Mouse (Mus musculus): ENCODE measurements around the gene Spink8.
A peak's percentile ranks its signal among the peaks of the same experiment; 100 is the strongest.
"Not testable (repeated sequence)": the region's sequence is repeated elsewhere in the genome, so short reads cannot be mapped to it uniquely, and the experiment has no call there.

Spink8 gene

DNA sequence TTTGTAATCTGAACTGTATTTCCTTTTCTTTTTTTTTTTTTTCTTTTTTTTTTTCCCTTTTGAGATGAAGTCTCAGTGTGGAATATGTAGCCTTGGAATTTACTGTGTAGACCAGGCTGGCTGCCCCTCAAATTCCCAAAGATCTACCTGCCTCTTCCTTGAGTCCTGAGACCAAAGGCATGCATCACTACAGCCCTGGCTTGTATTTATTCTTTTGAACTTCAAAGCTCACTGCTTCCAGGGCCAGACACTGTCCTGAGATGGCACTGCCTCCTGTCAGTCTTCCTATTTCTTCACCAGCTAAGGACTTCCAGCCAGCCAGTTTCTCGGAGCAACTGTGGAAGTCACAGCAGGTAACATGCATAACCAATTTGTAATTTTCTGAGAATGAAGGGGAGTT lies at the start of gene Spink8:
TSS of gene Spink8 (plus strand) at position 301 of the 400 bp plus-strand sequence.
- DNase-seq (ENCODE audit: extremely low read depth, insufficient read length, low spot score) = no peak

DNA sequence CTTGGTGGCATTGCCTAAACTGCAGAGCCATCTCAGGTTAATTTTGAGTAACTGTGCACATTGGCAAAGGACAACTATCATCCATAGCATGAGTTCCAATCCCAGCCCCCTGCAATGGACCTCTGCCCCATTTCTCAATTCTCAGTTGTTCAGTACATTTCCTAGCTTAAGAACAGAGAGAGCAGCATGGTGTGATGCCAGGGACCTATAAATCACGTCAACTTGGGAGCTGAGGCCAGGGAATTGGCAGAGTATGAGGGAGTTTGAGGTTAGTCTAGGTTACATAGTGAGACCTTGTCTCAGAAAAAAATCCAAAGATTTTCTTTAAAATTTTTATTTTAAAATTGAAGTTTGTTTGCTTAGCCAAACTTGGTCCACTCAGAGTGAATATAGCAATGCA lies 45.2 kb upstream of the Spink8 start:
- DNase-seq (ENCODE audit: extremely low read depth, insufficient read length, low spot score) = not testable (repeated sequence)

DNA sequence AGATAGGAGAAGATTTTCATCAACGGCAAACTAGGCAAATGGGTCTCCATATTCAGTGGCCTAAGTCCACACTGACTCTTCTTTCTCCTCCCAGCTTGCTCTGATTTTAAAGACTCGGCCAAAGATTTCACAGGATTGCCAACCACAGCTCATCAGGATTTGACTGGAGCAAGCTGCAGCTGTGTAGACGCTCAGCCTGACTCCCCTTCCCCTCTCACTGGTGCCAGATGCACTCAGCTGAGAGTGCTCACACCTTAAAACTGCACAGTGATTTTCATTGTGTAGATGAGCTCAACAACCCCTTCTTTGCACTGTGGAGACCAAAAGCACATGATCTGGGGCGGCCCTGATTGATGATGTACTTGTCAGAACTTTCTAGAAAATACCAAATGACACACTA lies 21.5 kb upstream of the Spink8 start, which contains the start of gene Fbxw27:
TSS of gene Fbxw27 (minus strand) at position 101 of the 400 bp plus-strand sequence.
- not testable (repeated sequence) for DNase-seq (ENCODE audit: extremely low read depth, insufficient read length, low spot score)

DNA sequence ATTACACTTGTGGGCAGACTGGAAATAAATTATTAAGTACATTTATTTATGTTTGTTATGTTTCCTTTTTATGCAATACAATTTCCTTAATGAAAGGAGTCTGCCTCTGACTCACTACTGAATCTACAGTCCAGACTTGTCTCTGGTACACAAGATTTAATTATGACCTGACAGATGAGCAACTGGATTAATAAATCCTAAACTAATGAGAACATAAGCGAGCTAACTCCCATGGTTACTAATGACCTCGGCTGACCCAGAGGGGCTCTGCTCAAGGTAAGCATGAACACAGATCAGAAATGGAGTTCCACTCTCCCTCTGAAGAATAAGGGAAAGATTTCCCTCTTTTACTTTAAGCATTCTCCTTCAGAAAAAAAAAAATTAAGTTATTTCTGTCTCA lies 16.9 kb upstream of the Spink8 start:
- DNase-seq (ENCODE audit: extremely low read depth, insufficient read length, low spot score) = no peak

DNA sequence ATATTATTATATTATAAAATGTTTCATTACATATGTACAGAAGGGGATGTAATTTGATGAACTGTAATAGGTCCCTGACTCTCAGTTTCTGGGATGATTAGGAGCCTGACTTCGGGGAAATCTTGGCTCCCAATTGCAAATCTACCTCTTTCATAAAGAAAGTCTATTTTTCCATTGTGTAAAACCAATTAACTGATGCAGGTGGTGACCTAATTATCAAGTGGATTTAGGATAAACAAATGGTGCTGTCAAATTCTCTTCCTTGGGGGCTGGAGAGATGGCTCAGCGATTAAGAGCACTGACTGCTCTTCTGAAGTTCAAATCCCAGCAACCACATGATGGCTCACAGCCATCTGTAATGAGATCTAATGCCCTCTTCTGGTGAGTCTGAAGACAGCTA lies 16.3 kb upstream of the Spink8 start:
- no peak for DNase-seq (ENCODE audit: extremely low read depth, insufficient read length, low spot score)

DNA sequence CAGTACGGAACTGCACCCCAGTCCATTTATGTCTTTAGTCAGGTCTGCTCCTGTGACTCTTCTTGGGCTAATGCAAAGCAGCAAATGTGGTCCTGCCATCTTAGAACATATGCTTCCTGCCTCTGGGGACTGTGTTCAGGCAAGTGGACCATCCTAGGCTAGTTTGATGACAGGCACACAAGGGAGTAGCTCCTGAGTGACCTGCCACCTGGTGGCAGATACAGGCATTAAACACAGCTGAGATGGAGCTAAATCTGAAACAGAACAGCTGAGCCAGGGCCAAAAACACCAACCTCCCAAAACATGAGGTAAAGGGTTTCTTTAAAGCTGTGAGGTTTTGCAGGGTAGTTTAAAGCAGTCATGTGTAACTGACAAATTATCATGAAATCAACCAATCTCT lies 14.0 kb upstream of the Spink8 start:
- no peak for DNase-seq (ENCODE audit: extremely low read depth, insufficient read length, low spot score)

DNA sequence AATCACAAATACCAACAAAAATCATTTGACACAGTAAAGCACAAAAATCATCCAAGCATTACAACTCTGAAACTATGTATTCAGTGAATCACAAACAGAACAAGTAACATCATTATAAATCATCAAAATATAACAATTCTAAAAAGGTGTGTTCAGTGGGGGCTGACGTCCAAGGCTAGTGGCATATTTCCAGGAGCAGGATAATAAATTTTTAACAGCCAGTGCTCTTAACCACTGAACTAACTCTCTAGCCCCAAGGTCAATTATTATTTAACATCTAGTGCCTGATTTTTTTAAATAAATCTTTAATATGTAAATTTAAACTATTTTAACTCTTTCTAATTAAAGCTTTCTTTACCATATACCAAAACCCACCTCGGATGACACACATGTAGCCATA lies 6.5 kb upstream of the Spink8 start:
- DNase-seq (ENCODE audit: extremely low read depth, insufficient read length, low spot score) = not testable (repeated sequence)

DNA sequence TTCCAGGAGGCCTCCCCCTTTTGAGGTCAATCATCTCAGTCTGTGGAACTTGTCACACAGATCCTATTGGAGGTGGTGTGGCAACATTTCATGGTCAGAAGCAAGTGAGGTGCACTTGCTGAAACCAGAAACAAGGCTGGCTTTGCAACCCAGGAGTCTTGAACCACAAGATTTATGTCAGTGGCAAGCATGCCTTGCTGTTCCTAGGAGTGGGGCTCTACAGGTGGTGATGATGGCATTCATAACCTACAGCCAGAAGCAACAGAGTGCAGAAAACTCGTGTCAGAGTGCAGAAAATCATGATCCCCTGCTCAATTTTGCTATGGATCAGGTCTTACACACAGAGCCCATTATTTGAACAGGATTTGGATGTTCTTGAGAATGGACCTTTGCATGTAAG lies 5.8 kb upstream of the Spink8 start:
- no peak for DNase-seq (ENCODE audit: extremely low read depth, insufficient read length, low spot score)

DNA sequence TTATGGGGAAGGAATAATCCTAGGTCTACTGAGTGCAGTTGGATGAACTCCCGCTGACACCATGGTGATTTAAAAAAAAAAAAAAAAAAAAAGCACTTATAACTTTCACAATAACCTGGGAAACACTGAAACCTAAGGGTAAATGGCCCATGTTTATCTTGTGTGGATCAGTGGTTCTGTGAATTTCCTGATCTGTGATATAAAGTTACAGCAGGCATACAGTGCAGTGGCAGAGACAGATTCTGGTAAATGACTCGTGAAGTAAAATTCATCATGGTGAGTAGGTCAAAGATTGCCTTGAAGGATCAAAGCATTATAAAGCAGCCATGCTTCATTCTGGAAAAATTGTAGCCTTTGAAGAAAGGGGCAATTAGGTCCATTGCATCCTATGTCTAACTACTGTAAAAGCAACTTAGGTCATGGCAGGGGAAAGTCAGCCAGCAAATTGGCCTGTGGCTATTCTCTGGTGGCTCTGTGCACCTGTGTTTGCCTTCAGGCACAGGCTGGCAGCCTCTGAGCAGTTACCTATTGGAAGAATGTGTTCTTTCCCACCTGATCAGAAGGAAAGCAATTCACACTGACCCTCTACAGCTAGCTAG lies 5.3 kb upstream of the Spink8 start:
- no peak for DNase-seq (ENCODE audit: extremely low read depth, insufficient read length, low spot score)

DNA sequence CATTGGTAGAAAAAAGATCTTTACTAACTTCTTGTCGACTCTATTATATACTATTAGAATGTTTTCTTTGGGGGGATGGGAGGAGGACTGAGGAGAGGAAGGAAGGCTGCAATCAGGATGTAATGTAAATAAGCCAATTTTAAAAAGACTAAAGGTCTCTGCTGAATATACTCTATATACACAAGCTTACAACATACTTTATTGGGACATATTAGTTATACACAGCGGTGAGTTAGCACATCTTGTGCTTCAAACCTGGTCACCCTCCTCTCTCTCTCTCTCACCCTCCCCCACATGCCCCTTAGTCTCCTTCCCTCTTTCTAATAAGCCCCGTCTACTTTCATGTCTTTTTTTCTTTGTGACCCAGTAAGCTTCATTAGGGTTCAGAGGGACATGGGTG lies 4.2 kb upstream of the Spink8 start:
- DNase-seq (ENCODE audit: extremely low read depth, insufficient read length, low spot score) = no peak

DNA sequence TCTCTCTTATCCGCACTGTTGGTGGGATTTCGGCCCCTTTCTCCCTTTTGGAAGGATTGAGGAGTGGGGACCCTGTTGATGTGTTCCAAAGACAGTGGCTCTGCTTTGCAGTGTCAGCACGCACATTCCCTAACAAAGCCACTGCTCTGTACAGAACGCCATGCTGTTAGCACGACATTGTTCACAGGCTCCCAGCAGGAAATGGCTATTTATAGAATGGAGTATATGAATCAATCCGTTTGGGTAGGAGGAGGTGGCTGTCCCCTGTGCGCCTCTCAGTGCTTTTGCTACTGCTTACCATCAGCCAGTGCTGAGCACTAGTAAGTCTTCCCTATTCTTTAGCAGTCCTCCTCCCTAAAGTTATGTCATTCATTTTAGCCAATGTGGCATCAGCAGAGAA lies 1.3 kb downstream of the Spink8 start:
- DNase-seq (ENCODE audit: extremely low read depth, insufficient read length, low spot score) = no peak

DNA sequence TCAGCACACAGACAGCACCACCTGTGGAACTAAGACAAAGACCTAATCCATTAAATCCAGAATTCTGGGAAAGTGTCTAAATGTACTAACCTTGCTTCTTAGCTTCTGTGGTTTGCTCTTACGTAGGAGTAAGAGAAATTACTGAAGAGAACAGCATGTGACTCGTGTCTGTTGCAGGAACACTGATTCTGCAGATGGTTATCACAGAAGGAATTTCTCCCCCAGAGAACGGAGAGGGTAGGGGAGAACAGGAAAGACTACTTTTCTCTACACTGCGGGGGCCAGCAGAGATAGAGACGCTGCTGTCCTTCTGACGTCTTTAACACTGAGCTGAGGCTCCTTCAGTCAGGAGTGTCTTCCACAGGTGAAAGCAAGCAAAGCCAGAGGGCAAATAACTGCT lies 4.3 kb downstream of the Spink8 start:
- no peak for DNase-seq (ENCODE audit: extremely low read depth, insufficient read length, low spot score)

DNA sequence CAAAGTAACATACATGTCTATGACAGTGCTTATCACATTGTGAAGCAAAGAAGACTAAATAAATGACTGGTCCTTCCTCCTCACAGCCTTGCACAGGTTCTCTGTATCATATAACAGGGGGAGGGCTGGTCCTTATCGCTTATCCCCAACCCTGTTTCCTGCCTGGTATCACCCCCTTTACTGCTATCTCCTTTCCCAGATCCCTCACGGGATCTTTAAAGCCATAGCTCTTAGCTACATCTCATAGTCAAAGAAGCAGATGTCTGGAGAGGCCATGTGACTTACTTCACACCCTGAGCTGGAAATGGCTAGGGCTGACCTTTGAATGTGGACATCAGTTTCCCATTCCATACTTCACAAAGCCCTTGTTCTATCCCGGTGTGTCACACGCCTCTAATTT lies 13.7 kb downstream of the Spink8 start:
- DNase-seq (ENCODE audit: extremely low read depth, insufficient read length, low spot score) = no peak

DNA sequence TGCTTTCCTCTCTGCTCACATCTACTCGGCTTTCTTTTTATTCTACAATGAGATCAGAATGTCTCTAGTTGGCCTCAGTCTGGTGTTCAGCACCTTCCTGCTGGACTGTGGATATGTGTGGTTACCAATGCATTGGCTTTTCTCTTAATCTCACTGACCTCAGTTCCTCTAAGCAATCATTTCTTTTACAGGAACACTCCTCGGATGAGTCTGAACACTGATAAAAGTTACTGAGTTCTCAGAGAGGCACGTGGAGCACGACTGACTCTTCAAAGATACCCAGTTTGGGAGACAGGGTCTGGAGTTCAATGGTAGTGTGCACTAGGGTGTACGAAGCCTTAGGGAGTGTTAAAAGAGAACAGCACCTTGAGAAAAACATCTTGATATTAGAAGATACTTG lies 14.1 kb downstream of the Spink8 start:
- DNase-seq (ENCODE audit: extremely low read depth, insufficient read length, low spot score) = no peak

DNA sequence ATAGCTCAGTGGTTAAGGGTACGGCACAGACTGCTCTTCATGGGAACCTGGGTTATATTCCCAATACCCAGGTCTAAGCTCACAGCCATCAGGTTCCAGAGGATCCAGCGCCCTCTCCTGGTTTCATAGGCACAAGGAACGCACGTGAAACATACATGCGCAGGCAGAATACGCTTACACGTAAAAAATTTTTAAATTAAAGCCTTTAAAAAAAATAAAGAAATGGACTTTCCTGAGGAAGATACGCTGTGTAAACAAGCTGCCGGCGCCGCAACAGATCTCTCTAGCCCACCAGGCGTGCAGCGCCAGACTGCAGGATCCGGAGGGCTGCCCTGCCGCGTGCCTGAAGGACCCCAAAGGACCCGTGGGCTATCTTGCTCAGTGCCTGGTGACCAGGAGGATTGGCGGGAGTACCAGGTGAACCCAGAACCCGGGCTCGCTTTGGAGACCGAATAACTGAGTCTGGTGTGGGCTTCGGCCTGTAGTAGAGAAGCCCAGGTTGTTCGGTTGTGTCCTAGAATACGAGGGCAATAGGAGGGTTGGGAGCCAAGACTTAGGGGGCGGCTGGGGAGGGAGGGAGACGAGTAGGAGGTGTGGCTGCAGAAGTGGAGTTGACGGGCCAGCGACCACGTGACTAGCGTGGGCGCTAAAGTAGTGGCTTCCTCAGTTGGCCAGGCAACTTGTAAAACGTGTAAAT lies 20.5 kb downstream of the Spink8 start, which contains the start of gene Nme6:
TSS of gene Nme6 (plus strand) at position 359 of the 697 bp plus-strand sequence.
- peak; percentile 87 for DNase-seq (ENCODE audit: extremely low read depth, insufficient read length, low spot score)

DNA sequence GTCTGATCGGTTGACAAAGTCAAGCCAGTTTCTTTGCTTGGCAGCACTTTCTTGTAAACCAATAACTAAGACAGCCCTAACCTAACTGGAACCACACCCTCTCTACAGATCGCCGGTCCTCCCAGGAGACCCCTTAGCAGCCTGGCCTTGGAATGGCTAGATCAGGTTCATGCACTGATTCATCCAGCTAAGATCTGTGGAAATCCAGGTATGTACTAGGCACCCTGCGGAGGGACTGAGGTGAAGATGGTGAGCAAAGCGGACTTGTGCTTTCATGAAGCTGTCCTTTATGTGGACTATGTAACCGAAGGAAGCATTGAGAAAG lies 21.0 kb downstream of the Spink8 start:
- DNase-seq (ENCODE audit: extremely low read depth, insufficient read length, low spot score) = no peak

DNA sequence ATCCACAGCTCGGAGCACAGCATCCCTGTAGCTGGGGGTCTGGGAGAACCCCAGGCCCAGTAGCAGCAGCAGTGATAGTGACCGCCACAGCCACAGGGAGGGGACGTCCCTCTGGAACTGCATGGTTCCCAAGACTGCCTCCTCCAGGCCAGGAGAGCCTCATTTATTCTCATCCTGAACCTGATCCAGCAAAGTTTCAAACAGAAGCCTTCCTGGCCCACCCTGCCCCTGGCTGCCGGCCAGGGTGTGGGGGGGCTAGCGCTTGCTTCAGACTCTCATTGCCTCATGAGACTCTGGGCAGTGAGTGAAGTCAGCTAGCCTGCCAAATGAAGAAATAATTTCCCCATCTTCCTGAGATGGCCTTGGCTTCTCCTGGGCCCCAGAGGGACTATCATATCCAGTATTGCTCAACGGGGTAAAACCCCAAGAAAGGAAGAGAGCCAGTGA lies 37.3 kb downstream of the Spink8 start, which contains the start of gene Camp:
TSS of gene Camp (minus strand) at position 306 of the 447 bp plus-strand sequence.
- peak; percentile 61 for DNase-seq (ENCODE audit: extremely low read depth, insufficient read length, low spot score)

DNA sequence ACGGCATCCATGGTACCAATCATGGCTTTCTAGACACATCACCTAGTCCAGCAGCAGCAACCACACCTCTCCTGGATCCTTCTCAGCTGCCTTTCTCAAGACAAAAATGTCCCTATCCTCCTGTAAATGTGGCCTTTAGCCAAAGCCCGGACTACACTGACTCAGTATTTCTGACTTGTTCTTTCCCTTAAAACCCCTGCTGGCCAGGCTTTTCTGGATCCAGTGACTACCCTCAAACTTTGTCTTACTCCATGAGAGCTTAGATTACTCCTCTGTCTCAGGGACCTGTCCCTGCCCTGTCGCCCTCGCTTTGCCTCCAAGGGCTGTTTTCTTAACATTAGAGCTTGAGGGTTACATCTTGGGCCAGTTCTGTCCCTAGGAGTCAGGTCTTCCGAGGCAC lies 38.0 kb downstream of the Spink8 start:
- DNase-seq (ENCODE audit: extremely low read depth, insufficient read length, low spot score) = no peak

DNA sequence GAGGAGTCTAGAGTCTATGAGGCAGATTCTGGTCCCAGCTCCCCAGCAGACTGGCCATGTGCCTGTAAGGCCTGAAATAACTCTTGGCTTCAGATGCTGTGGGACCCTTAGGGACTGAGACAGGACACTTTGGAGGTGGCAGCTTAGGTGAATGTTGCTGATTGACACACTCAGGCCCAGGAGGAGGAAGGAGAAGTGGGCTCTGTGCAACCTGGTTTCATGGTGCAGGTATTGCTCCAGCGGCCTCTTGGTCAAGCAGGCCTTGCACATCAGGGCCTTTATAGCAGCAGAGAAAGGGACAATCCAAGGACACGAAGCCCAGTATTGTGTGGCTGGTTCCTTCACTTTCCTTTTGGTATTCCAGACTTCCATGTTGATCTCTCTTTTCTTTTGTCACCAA lies 42.3 kb downstream of the Spink8 start:
- no peak for DNase-seq (ENCODE audit: extremely low read depth, insufficient read length, low spot score)

DNA sequence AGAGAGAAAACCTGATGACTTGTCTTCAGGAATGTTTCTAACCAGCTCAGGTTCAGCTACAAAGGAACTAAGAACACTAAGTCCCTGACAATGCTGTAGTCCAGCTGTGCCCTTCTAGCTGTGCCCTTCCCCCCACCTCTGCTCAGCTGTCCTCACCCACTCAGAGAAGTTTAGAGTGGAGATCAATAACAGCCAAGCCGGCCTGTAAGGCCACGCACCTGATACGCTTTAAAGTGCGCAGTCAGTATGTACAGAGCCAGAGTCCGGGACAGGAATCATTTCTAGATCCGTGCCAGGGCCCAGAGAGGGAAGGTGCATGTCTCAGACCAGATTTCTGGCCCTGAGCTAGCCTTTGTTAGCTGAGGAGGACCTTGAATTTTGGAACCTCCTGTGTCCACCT lies 43.9 kb downstream of the Spink8 start:
- no peak for DNase-seq (ENCODE audit: extremely low read depth, insufficient read length, low spot score)

DNA sequence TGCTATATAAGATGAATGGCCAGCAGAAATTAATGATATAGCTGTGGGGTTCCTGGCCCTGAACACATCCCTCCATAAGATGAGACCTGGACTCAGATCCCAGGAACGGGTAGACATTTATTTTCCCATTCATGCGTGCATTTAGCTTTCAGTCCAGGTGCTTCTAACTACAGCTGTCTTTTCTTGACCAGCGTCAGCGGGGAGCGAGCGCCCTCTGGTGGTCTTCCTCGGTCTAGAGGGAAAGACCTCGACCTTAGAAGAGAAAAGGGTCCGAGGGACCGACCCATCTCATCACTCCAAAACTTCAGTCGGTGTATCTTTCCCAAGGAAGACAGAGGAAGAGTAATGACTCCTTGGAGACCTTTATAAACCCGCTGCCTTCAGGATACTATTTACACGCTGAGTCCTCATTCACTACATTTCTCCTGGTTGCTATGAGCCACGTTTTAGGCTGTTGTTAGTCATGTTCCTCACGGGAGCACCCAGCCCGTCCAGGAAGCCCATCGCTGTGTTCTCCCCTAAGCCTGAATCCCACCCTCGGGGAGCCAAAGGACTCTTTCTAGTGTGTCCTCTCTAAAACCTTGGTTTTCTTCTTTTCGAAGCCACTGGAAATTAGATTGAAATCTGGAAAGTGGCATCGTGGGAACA lies 50.4 kb downstream of the Spink8 start:
- peak; percentile 47 for DNase-seq (ENCODE audit: extremely low read depth, insufficient read length, low spot score)

DNA sequence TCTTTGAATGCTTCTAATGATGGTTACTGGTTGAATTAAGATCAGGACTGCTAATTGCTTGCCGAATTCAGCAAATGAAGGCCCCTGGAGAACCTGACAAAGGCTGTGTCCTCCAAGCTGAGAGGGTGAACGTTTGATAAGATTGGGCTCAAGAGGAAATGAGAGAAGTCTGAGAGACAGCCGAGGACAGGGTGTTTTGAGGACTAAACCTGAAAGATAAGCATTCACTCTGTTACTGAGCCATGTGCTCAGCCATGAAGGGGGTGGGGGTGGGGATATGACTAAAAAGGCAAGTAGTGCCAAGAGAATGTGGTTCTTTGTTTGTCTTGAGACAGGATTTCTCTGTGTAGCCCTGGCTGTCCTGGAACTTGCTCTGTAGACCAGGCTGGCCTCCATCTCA lies 51.0 kb downstream of the Spink8 start:
- DNase-seq (ENCODE audit: extremely low read depth, insufficient read length, low spot score) = no peak
